Mouse (Mus musculus) liver, postnatal 0 days (tissue): ENCODE data around the gene Pxdn. TPM values are rescaled to one million over a fixed set of nuclear protein-coding genes. Genes with fewer than 3 reads are reported as not detected.
A peak's percentile ranks its signal among the peaks of the same experiment; 100 is the strongest.

Experiments
- ATAC-seq: fragments of 200-750 bp; cut with Nextera tagmentation; 2 replicates; pipeline ENCODE4 v1.8.0; 2017; ENCODE audit warnings: mild to moderate bottlenecking, moderate library complexity
- DNase-seq: peaks from one replicate; pipeline ENCODE4 v3.0.0-alpha.2; 2016
- H3K27ac ChIP-seq: fragments of 300-500 bp; sonication (generic); 2 replicates; pipeline ENCODE4 v1.5.1; 2014; ENCODE audit warnings: antibody characterized with exemption, moderate library complexity, mild to moderate bottlenecking, low read depth
- H3K27me3 ChIP-seq: fragments of 300-500 bp; sonication (generic); 2 replicates; pipeline ENCODE4 v1.6.1; 2014; ENCODE audit warnings: low read length, control low read depth, mixed read lengths; ENCODE audit not compliant: insufficient read depth
- H3K36me3 ChIP-seq: fragments of 300-500 bp; sonication (generic); replicated peaks from 2 replicates; pipeline ENCODE4 v1.6.1; 2014; ENCODE audit warnings: mild to moderate bottlenecking, control low read depth, low read length, moderate library complexity, mixed read lengths; ENCODE audit not compliant: insufficient read depth
- H3K4me1 ChIP-seq: fragments of 300-500 bp; sonication (generic); 2 replicates; pipeline ENCODE4 v1.6.1; 2014; ENCODE audit warnings: antibody characterized with exemption, mild to moderate bottlenecking, control low read depth; ENCODE audit not compliant: insufficient read depth
- H3K4me2 ChIP-seq: fragments of 300-500 bp; sonication (generic); 2 replicates; pipeline ENCODE4 v1.6.1; 2014; ENCODE audit warnings: low read depth, mild to moderate bottlenecking, low read length, moderate library complexity, mixed read lengths
- H3K4me3 ChIP-seq: fragments of 300-500 bp; sonication (generic); 2 replicates; pipeline ENCODE4 v1.5.1; 2014; ENCODE audit warnings: low read depth, low read length
- H3K9ac ChIP-seq: fragments of 300-500 bp; sonication (generic); replicated peaks from 2 replicates; pipeline ENCODE4 v1.6.1; 2014; ENCODE audit warnings: mild to moderate bottlenecking, moderate library complexity
- H3K9me3 ChIP-seq: fragments of 300-500 bp; sonication (generic); 2 replicates; pipeline ENCODE4 v1.6.1; 2016; ENCODE audit warnings: mild to moderate bottlenecking, control low read depth, low read length, mixed read lengths
- CTCF ChIP-seq: sonication (generic); IDR thresholded peaks from 2 replicates; pipeline ENCODE4 v1.5.1; 2016; ENCODE audit warnings: antibody characterized with exemption, low read depth
- EP300 ChIP-seq: IDR thresholded peaks from 2 replicates; pipeline ENCODE4 v1.6.1; 2016; ENCODE audit warnings: antibody characterized with exemption, low read depth, mild to moderate bottlenecking
- WGBS: fragments of 180-500 bp; shearing (Covaris S2); extraction: QIAGEN DNeasy Blood & Tissue Kit; methylation state at CpG from one replicate; pipeline ENCODE4 v1.1.7; 2014; ENCODE audit not compliant: insufficient replicate concordance; 5-methylcytosine and 5-hydroxymethylcytosine counted together
- polyA plus RNA-seq: library from polyadenylated mRNA; unstranded; fragments of >200 nt; fragmentation: Nextera tagmentation; extraction: Ambion mirVana; gene quantifications from 2 replicates; pipeline ENCODE4 v1.2.1, GENCODE M21; 2015

Gene Pxdn
- polyA plus RNA-seq, 1 experiment from 2014 or later: 4.9 TPM

DNA sequence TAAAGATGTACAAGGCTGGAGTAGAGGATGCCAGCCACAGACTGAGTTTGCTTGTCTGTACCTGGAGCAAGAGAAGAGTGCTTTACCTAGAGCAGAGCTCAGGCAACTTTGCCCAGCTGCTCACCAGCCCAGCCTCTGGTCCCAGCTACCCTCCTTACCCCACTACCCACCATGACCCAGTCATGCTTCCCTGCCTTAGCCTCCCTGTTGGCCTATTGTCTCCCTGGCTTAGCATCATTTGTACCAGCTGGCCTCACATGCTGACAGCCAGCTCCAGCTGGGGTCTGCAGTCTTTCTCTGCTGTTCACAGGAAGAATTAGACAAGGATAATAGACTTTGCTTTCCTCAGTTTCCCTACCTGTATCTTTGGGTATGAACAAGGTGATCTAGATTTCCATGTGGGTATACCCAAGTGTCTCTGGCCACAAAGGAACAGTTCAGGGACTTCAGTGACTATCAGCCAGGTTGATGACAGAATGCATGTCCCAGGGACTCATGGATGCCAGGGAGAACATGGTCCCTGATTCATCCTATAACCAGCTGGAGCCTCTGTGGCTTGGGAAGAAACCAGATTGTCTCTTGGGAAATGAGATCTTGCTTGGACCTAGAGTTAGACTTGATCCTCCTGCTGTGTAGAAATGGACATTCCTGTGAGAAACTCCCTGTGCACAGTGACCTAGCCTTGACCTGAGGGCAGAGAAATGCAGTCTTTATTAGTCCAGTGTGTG, 98.6 kb downstream of the Pxdn start:
- Histone ChIP-seq H3K9me3 (no peaks in the 10 kb centered on the region), H3K9ac (no peak overlapping the region), H3K4me3 (no peak overlapping the region), H3K27ac (no peak overlapping the region), H3K36me3 (no peaks in the 10 kb centered on the region), H3K27me3 (0 out of 2 replicates have a peak, but pooled peaks cover 3% of the 10 kb centered on the region), H3K4me2 (no peak overlapping the region), H3K4me1 (no peaks in the 10 kb centered on the region)
- ATAC-seq (no peak), DNase-seq (no peak)
- TF ChIP-seq EP300: no peak
- no peak for TF ChIP-seq CTCF

DNA sequence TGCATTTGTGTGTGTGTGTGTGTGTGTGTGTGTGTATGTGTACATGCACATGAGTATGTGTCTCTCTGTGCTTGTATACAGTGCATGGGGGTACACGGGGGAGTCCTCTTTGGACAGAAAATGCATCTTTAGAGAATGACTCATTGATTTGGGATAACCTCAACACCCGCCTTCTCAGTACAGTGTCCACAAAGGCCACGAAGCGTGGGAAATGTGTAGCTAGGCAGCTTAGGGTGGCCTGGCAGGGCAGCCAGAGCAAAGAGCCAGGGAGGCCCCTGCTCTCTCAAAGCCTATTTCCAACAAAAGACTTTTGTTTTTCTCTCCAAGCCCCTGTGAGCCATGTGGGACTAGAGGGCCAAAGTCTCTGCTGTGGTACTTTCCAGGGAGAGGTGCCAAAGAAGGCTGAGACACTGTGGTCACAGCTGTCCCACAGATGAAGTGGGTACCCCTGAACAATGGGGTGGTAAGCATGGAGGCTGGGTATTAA, 99.2 kb downstream of the Pxdn start:
- H3K27ac ChIP-seq: no peak overlapping the region
- ATAC-seq (no peak), DNase-seq (no peak)
- H3K4me1 ChIP-seq: no peaks in the 10 kb centered on the region
- WGBS: 54% methylated on average over 4 of the region's 4 CpGs
- H3K9me3 ChIP-seq: no peaks in the 10 kb centered on the region
- H3K27me3 ChIP-seq: 0 out of 2 replicates have a peak, but pooled peaks cover 3% of the 10 kb centered on the region
- H3K4me3 ChIP-seq: no peak overlapping the region
- H3K36me3 ChIP-seq: no peaks in the 10 kb centered on the region
- TF ChIP-seq CTCF (no peak), EP300 (no peak)
- no peak overlapping the region for H3K9ac ChIP-seq
- no peak overlapping the region for H3K4me2 ChIP-seq

DNA sequence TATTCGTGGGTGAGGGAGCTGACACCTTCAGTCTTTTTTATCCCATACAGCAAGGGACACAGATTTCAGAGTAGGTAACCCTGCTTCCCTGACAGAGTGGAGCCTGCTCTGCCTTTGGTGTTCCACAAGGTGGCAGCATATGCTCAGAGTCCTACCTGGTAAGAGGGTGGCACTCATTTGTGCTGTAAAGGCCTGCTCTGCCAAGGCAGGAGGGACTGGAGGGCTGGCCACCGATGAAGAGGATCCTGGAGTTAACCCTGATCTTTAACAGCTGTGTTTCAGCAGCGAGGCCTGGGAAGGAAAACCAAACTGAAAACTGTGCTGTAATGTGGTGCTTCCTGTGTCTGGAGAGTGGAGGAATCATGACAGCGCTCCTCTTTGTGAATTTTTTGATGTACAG, 102.2 kb downstream of the Pxdn start:
- Histone ChIP-seq H3K4me3 (no peak overlapping the region), H3K27me3 (0 out of 2 replicates have a peak, but pooled peaks cover 3% of the 10 kb centered on the region), H3K36me3 (no peaks in the 10 kb centered on the region), H3K9ac (no peak overlapping the region), H3K9me3 (no peaks in the 10 kb centered on the region), H3K27ac (no peak overlapping the region), H3K4me2 (no peak overlapping the region), H3K4me1 (no peaks in the 10 kb centered on the region)
- DNase-seq: peak; percentile 18
- ATAC-seq: no peak
- WGBS: 33% methylated on average over 4 of the region's 4 CpGs
- TF ChIP-seq CTCF: peak; percentile 59
- TF ChIP-seq EP300: no peak

DNA sequence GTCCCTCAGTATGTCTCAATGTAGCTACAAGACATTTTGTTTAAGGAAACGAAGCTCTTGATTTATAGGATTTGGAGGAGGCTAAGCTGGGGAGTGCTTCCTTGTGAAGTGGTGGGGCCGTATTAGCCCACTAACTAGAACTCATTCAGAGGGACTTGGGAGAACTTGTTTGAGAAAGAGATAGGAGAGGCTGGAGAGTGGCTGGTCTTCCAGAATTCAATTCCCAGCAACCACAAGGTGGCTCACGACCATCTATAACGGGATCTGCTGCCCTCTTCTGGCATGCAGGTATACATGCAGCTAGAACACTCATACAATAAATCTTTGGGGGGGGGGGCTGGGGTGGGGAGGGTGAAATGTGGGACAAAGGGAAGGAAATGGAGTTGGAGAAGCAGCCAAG, 102.7 kb downstream of the Pxdn start:
- no peak overlapping the region for H3K4me3 ChIP-seq
- H3K9ac ChIP-seq: no peak overlapping the region
- H3K27me3 ChIP-seq: 0 out of 2 replicates have a peak, but pooled peaks cover 3% of the 10 kb centered on the region
- TF ChIP-seq EP300: no peak
- TF ChIP-seq CTCF: peak; percentile 72
- H3K9me3 ChIP-seq: no peaks in the 10 kb centered on the region
- H3K4me1 ChIP-seq: no peaks in the 10 kb centered on the region
- H3K27ac ChIP-seq: no peak overlapping the region
- DNase-seq (peak; percentile 40), ATAC-seq (no peak)
- H3K36me3 ChIP-seq: no peaks in the 10 kb centered on the region
- H3K4me2 ChIP-seq: no peak overlapping the region
- 14% methylated on average over 4 of the region's 4 CpGs for whole genome bisulfite sequencing

DNA sequence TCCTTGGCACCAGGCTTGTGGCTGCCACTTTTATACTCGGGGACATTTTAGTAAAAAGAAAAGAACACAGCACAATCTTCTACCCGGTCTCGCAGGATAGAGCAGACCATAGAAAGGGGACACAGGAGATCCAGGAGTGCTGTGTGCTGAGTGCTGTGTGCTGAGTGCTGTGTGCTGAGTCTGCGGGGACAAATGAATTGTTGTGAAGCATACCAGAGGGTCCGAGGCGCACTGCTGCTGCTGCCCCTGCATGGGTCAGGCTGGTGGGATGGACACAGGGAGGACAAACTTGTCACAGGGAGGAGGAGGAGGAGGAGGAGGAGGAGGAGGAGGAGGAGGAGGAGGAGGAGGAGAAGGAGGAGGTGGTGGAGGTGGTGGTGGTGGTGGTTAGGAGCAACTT, 111.4 kb downstream of the Pxdn start:
- Histone ChIP-seq H3K27me3 (no peaks in the 10 kb centered on the region), H3K27ac (no peak overlapping the region), H3K9me3 (no peaks in the 10 kb centered on the region), H3K4me3 (no peak overlapping the region), H3K9ac (no peak overlapping the region), H3K4me1 (no peaks in the 10 kb centered on the region), H3K4me2 (no peak overlapping the region), H3K36me3 (no peaks in the 10 kb centered on the region)
- 61% methylated on average over 6 of the region's 6 CpGs for WGBS
- ATAC-seq (no peak), DNase-seq (no peak)
- no peak for TF ChIP-seq CTCF
- TF ChIP-seq EP300: no peak

DNA sequence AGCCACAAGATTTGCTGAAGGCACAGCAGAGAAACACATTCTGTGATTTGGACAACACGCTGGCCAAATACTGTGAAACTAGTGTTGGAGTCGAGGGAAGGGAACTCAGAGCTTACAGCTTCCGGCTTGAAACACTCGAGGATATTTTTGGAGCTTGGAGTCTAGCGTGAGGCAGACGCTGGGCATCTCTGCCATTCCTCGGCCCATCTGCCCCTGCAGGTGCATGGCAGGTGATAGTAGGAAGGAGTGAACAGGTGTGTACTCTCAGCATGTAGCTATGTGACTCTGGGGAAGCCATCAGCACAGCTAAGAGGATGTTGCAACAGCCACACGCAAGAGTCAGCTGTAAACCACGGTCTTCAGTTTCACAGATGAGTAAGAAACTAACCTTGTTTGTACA, 112.4 kb downstream of the Pxdn start:
- WGBS: 63% methylated on average over 9 of the region's 9 CpGs
- ATAC-seq: no peak

More for the DNA sequence above, 112.4 kb downstream of the Pxdn start:
- H3K9ac ChIP-seq: no peak overlapping the region
- no peak for DNase-seq
- no peaks in the 10 kb centered on the region for H3K9me3 ChIP-seq
- H3K36me3 ChIP-seq: no peaks in the 10 kb centered on the region
- TF ChIP-seq CTCF (no peak), EP300 (no peak)
- H3K4me1 ChIP-seq: no peaks in the 10 kb centered on the region
- no peak overlapping the region for H3K4me2 ChIP-seq
- no peaks in the 10 kb centered on the region for H3K27me3 ChIP-seq
- H3K27ac ChIP-seq: no peak overlapping the region
- no peak overlapping the region for H3K4me3 ChIP-seq
